Mouse (Mus musculus) CH12.LX (cell line): ENCODE measurements around the gene Urad. TPM values are rescaled to one million over a fixed set of nuclear protein-coding genes. Genes with fewer than 3 reads are reported as not detected.

ENCODE experiments used
- DNase-seq: peaks from one replicate; pipeline ENCODE4 v3.0.0-alpha.2; 2013; ENCODE audit errors: extremely low read depth
- H3K27ac ChIP-seq: 2 replicates; pipeline ENCODE4 v1.5.1; 2012; ENCODE audit warnings: low read depth, mild to moderate bottlenecking, control low read depth, moderate library complexity; ENCODE audit not compliant: insufficient read depth
- H3K27me3 ChIP-seq: replicated peaks from 2 replicates; pipeline ENCODE3; 2012; ENCODE audit warnings: inconsistent platforms
- H3K36me3 ChIP-seq, 2 experiments: replicated peaks in 1 of 2; 2 replicates each; pipeline versions ENCODE3 to v1.6.1; 2012; ENCODE audit warnings: inconsistent platforms in 1 of 2, low read length in 1 of 2, mild to moderate bottlenecking in 1 of 2, mixed read lengths in 1 of 2, moderate library complexity in 1 of 2; ENCODE audit not compliant: control insufficient read depth in 1 of 2, insufficient read depth in 1 of 2
- H3K4me1 ChIP-seq, 2 experiments: 2 replicates each; pipeline ENCODE4 v1.6.1; 2012; ENCODE audit warnings: inconsistent platforms in 1 of 2, moderate library complexity in 1 of 2; ENCODE audit not compliant: insufficient read depth in 2 of 2, control insufficient read depth in 1 of 2
- H3K4me2 ChIP-seq: 2 replicates; pipeline ENCODE4 v1.6.1; 2012; ENCODE audit warnings: low read depth, mild to moderate bottlenecking, control low read depth; ENCODE audit not compliant: poor library complexity, insufficient read depth, severe bottlenecking
- H3K4me3 ChIP-seq, 3 experiments: fragments of 150-350 bp in 1 of 3; sonication (generic) in 1 of 3; replicated peaks in 1 of 3; 2 replicates each; pipeline versions ENCODE3 to v1.5.1; 2011 to 2012; ENCODE audit warnings: low read depth in 2 of 3, low read length in 2 of 3, mild to moderate bottlenecking in 2 of 3, moderate library complexity in 2 of 3, control low read depth in 1 of 3, improper control_type of control experiment in 1 of 3, inconsistent platforms in 1 of 3, mixed read lengths in 1 of 3; ENCODE audit not compliant: poor library complexity in 1 of 3
- H3K79me2 ChIP-seq: replicated peaks from 2 replicates; pipeline ENCODE4 v1.6.1; 2012; ENCODE audit warnings: mild to moderate bottlenecking, moderate library complexity; ENCODE audit not compliant: control insufficient read depth, poor library complexity, insufficient read depth, severe bottlenecking; ENCODE audit errors: extremely low read depth
- H3K9ac ChIP-seq: 2 replicates; pipeline ENCODE4 v1.6.1; 2012; ENCODE audit warnings: low read depth, mild to moderate bottlenecking, control low read depth, moderate library complexity; ENCODE audit not compliant: insufficient read depth
- H3K9me3 ChIP-seq: replicated peaks from 2 replicates; pipeline ENCODE3; 2012; ENCODE audit warnings: low read length, inconsistent platforms, mixed read lengths
- BHLHE40 ChIP-seq: IDR thresholded peaks from 2 replicates; pipeline ENCODE4 v1.6.1; 2011; ENCODE audit warnings: mild to moderate bottlenecking, low read depth, low read length, improper control_type of control experiment
- CHD2 ChIP-seq: IDR thresholded peaks from 2 replicates; pipeline ENCODE4 v1.6.1; 2011; ENCODE audit warnings: low read length, improper control_type of control experiment
- E2F4 ChIP-seq: IDR thresholded peaks from 2 replicates; pipeline ENCODE4 v1.6.1; 2011; ENCODE audit warnings: low read depth, low read length, improper control_type of control experiment; ENCODE audit not compliant: insufficient replicate concordance
- EP300 ChIP-seq: IDR thresholded peaks from 2 replicates; pipeline ENCODE4 v1.6.1; 2011; ENCODE audit warnings: low read length, improper control_type of control experiment
- GABPA ChIP-seq: IDR thresholded peaks from 2 replicates; pipeline ENCODE4 v1.6.1; 2012; ENCODE audit warnings: low read depth, low read length, improper control_type of control experiment, inconsistent platforms; ENCODE audit not compliant: insufficient replicate concordance
- HCFC1 ChIP-seq: IDR thresholded peaks from 2 replicates; pipeline ENCODE4 v1.6.1; 2012; ENCODE audit warnings: low read depth, mild to moderate bottlenecking, inconsistent platforms, low read length, improper control_type of control experiment
- IRF4 ChIP-seq: IDR thresholded peaks from 2 replicates; pipeline ENCODE4 v1.6.1; 2014; ENCODE audit warnings: low read depth, mild to moderate bottlenecking, inconsistent platforms, low read length, improper control_type of control experiment
- JUN ChIP-seq: IDR thresholded peaks from 2 replicates; pipeline ENCODE4 v1.6.1; 2011; ENCODE audit warnings: low read depth, mild to moderate bottlenecking, low read length, improper control_type of control experiment, moderate library complexity; ENCODE audit not compliant: insufficient read depth
- JUND ChIP-seq: conservative IDR thresholded peaks from 2 replicates; pipeline ENCODE4 v1.6.1; 2011; ENCODE audit warnings: low read depth, low read length, improper control_type of control experiment
- MAFK ChIP-seq: IDR thresholded peaks from 2 replicates; pipeline ENCODE4 v1.6.1; 2011; ENCODE audit warnings: low read length, improper control_type of control experiment; ENCODE audit not compliant: insufficient replicate concordance
- MAX ChIP-seq: IDR thresholded peaks from 2 replicates; pipeline ENCODE4 v1.6.1; 2011; ENCODE audit warnings: low read length, improper control_type of control experiment
- MEF2A ChIP-seq: IDR thresholded peaks from 2 replicates; pipeline ENCODE4 v1.6.1; 2014; ENCODE audit warnings: low read depth, mild to moderate bottlenecking, inconsistent platforms, low read length, improper control_type of control experiment, borderline replicate concordance
- MYC ChIP-seq: IDR thresholded peaks from 2 replicates; pipeline ENCODE4 v1.6.1; 2011; ENCODE audit warnings: low read depth, mild to moderate bottlenecking, improper control_type of control experiment, low read length
- NRF1 ChIP-seq: IDR thresholded peaks from 2 replicates; pipeline ENCODE4 v1.6.1; 2014; ENCODE audit warnings: low read depth, mild to moderate bottlenecking, inconsistent platforms, low read length, improper control_type of control experiment, moderate library complexity
- PAX5 ChIP-seq: IDR thresholded peaks from 2 replicates; pipeline ENCODE4 v1.6.1; 2012; ENCODE audit warnings: low read length, inconsistent platforms, mixed read lengths
- POLR2A ChIP-seq: IDR thresholded peaks from 2 replicates; pipeline ENCODE4 v1.6.1; 2011; ENCODE audit warnings: low read depth, mild to moderate bottlenecking, improper control_type of control experiment, low read length
- POLR2AphosphoS2 ChIP-seq: IDR thresholded peaks from 2 replicates; pipeline ENCODE4 v1.6.1; 2011; ENCODE audit warnings: low read depth, low read length, improper control_type of control experiment
- RAD21 ChIP-seq: IDR thresholded peaks from 2 replicates; pipeline ENCODE4 v1.6.1; 2011; ENCODE audit warnings: low read depth, mild to moderate bottlenecking, low read length, improper control_type of control experiment, moderate library complexity
- RCOR1 ChIP-seq: conservative IDR thresholded peaks from 2 replicates; pipeline ENCODE4 v1.6.1; 2012; ENCODE audit warnings: low read depth, mild to moderate bottlenecking, inconsistent platforms, low read length, improper control_type of control experiment
- SIN3A ChIP-seq: IDR thresholded peaks from 2 replicates; pipeline ENCODE4 v1.6.1; 2012; ENCODE audit warnings: low read length, improper control_type of control experiment, inconsistent platforms
- SMC3 ChIP-seq: IDR thresholded peaks from 2 replicates; pipeline ENCODE4 v1.6.1; 2011; ENCODE audit warnings: low read depth, low read length, improper control_type of control experiment
- UBTF ChIP-seq: IDR thresholded peaks from 2 replicates; pipeline ENCODE4 v1.6.1; 2012; ENCODE audit warnings: low read depth, mild to moderate bottlenecking, inconsistent platforms, low read length, improper control_type of control experiment, moderate library complexity
- USF1 ChIP-seq: IDR thresholded peaks from 2 replicates; pipeline ENCODE4 v1.6.1; 2014; ENCODE audit warnings: low read depth, mild to moderate bottlenecking, inconsistent platforms, low read length, improper control_type of control experiment
- USF2 ChIP-seq: conservative IDR thresholded peaks from 2 replicates; pipeline ENCODE4 v1.6.1; 2011; ENCODE audit warnings: low read depth, low read length, improper control_type of control experiment
- ZKSCAN1 ChIP-seq: IDR thresholded peaks from 2 replicates; pipeline ENCODE4 v1.6.1; 2012; ENCODE audit warnings: low read depth, inconsistent platforms, low read length, improper control_type of control experiment, borderline replicate concordance
- ZMIZ1 ChIP-seq: IDR thresholded peaks from 2 replicates; pipeline ENCODE4 v1.6.1; 2012; ENCODE audit warnings: low read depth, mild to moderate bottlenecking, inconsistent platforms, low read length, improper control_type of control experiment
- ZNF384 ChIP-seq: IDR thresholded peaks from 2 replicates; pipeline ENCODE4 v1.6.1; 2012; ENCODE audit warnings: low read depth, low read length, improper control_type of control experiment, inconsistent platforms
- dilution Hi-C: fragments of 300-500 bp; cut with MboI; formaldehyde crosslinking; loops from 2 replicates; pipeline ENCODE4 v1.14.3; 2020; ENCODE audit warnings: low sequenced_read_pairs; ENCODE audit not compliant: extremely low pct_unique_long_range_greater_than_20kb, extremely low pct_ligation_motif_present
- in situ Hi-C: fragments of 300-500 bp; cut with MboI; formaldehyde crosslinking; loops from 3 replicates; pipeline ENCODE4 v1.14.3; 2019; ENCODE audit warnings: low sequenced_read_pairs, low pct_ligation_motif_present, low pct_unique_long_range_greater_than_20kb, mixed read lengths
- polyA plus RNA-seq: library from polyadenylated mRNA; unstranded; fragments of >175 nt; gene quantifications from 2 replicates; pipeline ENCODE4 v1.2.1, GENCODE M21; 2012; ENCODE audit warnings: low read depth; ENCODE audit not compliant: insufficient read length
- total RNA-seq, 2 experiments: library from RNA; depleted of rRNA; stranded (reverse); fragments of 300-350 nt in 1 of 2; fragments of >200 nt in 1 of 2; gene quantifications; 2 replicates each; pipeline ENCODE4 v1.2.3; 2012 to 2014

Urad gene
- total and polyA plus RNA-seq, 3 experiments = not detected

DNA sequence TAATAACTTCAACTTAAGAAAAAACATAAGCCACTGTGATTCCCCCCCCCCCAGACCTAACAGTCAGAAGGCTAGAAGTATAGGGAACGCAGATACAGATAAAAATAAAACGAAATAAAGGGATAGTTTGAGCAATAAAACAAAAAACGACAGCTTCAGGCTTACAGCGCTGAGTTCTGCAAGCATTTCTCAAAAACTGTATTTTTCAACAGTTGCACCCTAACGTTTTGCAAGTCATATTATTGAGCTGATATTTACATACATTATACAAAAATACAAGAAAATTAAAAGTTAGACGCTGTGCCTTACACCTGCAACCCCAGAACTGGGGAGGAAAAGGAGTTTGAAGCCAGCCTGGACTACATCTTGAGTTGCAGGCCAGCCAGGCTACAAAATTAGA is 52.9 kb downstream of the Urad start:
- Histone ChIP-seq H3K27me3 (peaks cover 38% of the 10 kb centered on the region), H3K9me3 (no peaks in the 10 kb centered on the region), H3K79me2 (no peaks in the 10 kb centered on the region), H3K36me3 (no peaks in the 10 kb centered on the region), H3K4me2 (no peak overlapping the region), H3K4me3 (no peak overlapping the region), H3K27ac (no peak overlapping the region), H3K9ac (no peak overlapping the region), H3K4me1 (no peaks in the 10 kb centered on the region)
- in situ Hi-C loops = no loop called here
- dilution Hi-C loops = no loop called here
- DNase-seq = no peak
- TF ChIP-seq UBTF = no peak
- TF ChIP-seq BHLHE40 = no peak
- no peak for TF ChIP-seq POLR2AphosphoS2
- TF ChIP-seq PAX5 = no peak
- no peak for TF ChIP-seq JUND
- TF ChIP-seq JUN = no peak
- TF ChIP-seq MAX = no peak
- TF ChIP-seq MYC = no peak
- no peak for TF ChIP-seq HCFC1
- no peak for TF ChIP-seq GABPA
- no peak for TF ChIP-seq E2F4
- TF ChIP-seq ZMIZ1 = no peak

DNA sequence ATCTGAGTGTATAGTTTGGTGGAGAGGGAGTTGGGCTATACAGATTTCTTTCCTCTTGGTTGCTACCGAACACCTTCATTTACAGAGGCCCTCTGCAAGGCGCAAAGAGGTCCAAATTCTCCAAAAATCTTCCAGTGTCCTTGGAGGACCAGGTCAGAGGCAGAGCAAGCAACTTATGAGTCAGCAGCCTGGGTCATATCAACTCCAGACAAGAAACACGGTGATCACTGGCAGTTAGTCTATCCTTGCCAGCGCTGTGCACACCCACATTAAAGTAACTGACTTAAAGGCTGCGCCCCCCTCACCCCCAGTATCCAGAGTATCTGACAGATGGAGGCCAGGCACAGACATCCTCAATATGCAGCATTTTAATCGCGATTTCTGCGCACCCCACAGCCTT is 53.5 kb downstream of the Urad start:
- no peak overlapping the region for H3K4me2 ChIP-seq
- TF ChIP-seq POLR2A (no peak), PAX5 (no peak), RCOR1 (no peak), NRF1 (no peak)
- TF ChIP-seq, all 38 proteins: peak for 0
- dilution Hi-C loops = no loop called here
- Histone ChIP-seq H3K9me3 (no peaks in the 10 kb centered on the region), H3K36me3 (no peaks in the 10 kb centered on the region), H3K27ac (no peak overlapping the region), H3K27me3 (peaks cover 32% of the 10 kb centered on the region), H3K4me3 (no peak overlapping the region), H3K9ac (no peak overlapping the region), H3K79me2 (no peaks in the 10 kb centered on the region), H3K4me1 (no peaks in the 10 kb centered on the region)
- no peak for DNase-seq
- in situ Hi-C loops = no loop called here

DNA sequence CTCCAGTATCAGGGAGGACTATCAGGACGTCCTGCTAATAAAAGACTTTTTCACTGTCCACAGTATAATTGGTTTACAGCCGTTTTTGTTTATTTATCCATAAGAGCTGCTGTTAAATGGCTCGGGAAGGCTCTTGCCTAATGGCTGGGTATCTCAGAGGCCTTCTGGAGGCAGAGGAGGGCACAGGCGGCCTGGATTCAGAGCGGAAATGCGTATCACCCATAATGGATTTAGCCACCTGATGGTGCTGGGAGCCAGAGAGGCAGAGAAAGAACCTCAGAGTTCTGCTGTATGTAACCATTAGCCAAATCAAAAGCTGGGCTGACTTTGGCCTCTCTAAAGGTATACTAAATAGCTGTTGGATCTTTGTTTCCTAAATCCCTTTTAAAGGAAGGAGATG is 54.8 kb downstream of the Urad start:
- TF ChIP-seq IRF4 = no peak
- no peak for TF ChIP-seq ZMIZ1
- TF ChIP-seq USF2 = no peak
- no peak for TF ChIP-seq EP300
- no peak for TF ChIP-seq NRF1
- no peak for TF ChIP-seq USF1
- TF ChIP-seq CHD2 = no peak
- TF ChIP-seq HCFC1 = no peak
- no peak for TF ChIP-seq PAX5
- TF ChIP-seq SIN3A = no peak
- no peak for TF ChIP-seq ZNF384
- TF ChIP-seq MEF2A = no peak
- TF ChIP-seq RAD21 = no peak
- no peak for TF ChIP-seq ZKSCAN1
- no peak for TF ChIP-seq MAFK
- no peak for TF ChIP-seq SMC3
- Histone ChIP-seq H3K9ac (no peak overlapping the region), H3K36me3 (no peaks in the 10 kb centered on the region), H3K27me3 (peaks cover 23% of the 10 kb centered on the region), H3K4me1 (peaks cover 0 to 7% of the 10 kb centered on the region in 2 experiments; a peak in 2 of 4 replicates), H3K4me2 (no peak overlapping the region), H3K9me3 (no peaks in the 10 kb centered on the region), H3K79me2 (no peaks in the 10 kb centered on the region), H3K4me3 (no peak overlapping the region), H3K27ac (no peak overlapping the region)
- DNase-seq = no peak
- dilution Hi-C loops (no loop called here), in situ Hi-C loops (no loop called here)
